Mouse (Mus musculus) limb, embryonic 13.5 days (tissue): ENCODE measurements around the gene Slc10a6. TPM values are rescaled to one million over a fixed set of nuclear protein-coding genes. Genes with fewer than 3 reads are reported as not detected.

Source experiments
- ATAC-seq: fragments of 200-750 bp; cut with Nextera tagmentation; 2 replicates; pipeline ENCODE4 v1.8.0; 2017; ENCODE audit warnings: low read depth, moderate number of reproducible peaks, moderate TSS enrichment; ENCODE audit not compliant: low FRiP score
- H3K27ac ChIP-seq: fragments of 300-500 bp; sonication (generic); 2 replicates; pipeline ENCODE4 v1.5.1; 2015; ENCODE audit warnings: inconsistent platforms, mild to moderate bottlenecking, moderate library complexity
- H3K27me3 ChIP-seq: fragments of 300-500 bp; sonication (generic); 2 replicates; pipeline ENCODE4 v1.6.1; 2015; ENCODE audit warnings: mild to moderate bottlenecking, inconsistent platforms
- H3K36me3 ChIP-seq: fragments of 300-500 bp; sonication (generic); 2 replicates; pipeline ENCODE4 v1.6.1; 2015; ENCODE audit warnings: inconsistent platforms, mild to moderate bottlenecking, moderate library complexity
- H3K4me1 ChIP-seq: fragments of 300-500 bp; sonication (generic); 2 replicates; pipeline ENCODE4 v1.6.1; 2015; ENCODE audit warnings: inconsistent platforms
- H3K4me2 ChIP-seq: fragments of 300-500 bp; sonication (generic); replicated peaks from 2 replicates; pipeline ENCODE4 v1.6.1; 2015; ENCODE audit warnings: inconsistent platforms, mild to moderate bottlenecking, moderate library complexity
- H3K4me3 ChIP-seq: fragments of 300-500 bp; sonication (generic); 2 replicates; pipeline ENCODE4 v1.5.1; 2015; ENCODE audit warnings: moderate library complexity, mild to moderate bottlenecking, inconsistent platforms
- H3K9ac ChIP-seq: fragments of 300-500 bp; sonication (generic); 2 replicates; pipeline ENCODE4 v1.6.1; 2015; ENCODE audit warnings: mild to moderate bottlenecking, inconsistent platforms
- H3K9me3 ChIP-seq: fragments of 300-500 bp; sonication (generic); 2 replicates; pipeline ENCODE4 v1.6.1; 2016; ENCODE audit warnings: inconsistent platforms
- WGBS: fragments of 180-500 bp; shearing (Covaris S2); methylation state at CpG from one replicate; pipeline ENCODE4 v1.1.7; 2015; 5-methylcytosine and 5-hydroxymethylcytosine counted together
- polyA plus RNA-seq: library from polyadenylated mRNA; unstranded; fragments of >200 nt; fragmentation: Nextera tagmentation; extraction: Ambion mirVana; gene quantifications from 2 replicates; pipeline ENCODE4 v1.2.1, GENCODE M21; 2015

Gene Slc10a6
- polyA plus RNA-seq, 1 experiment from 2014 or later = not detected

DNA sequence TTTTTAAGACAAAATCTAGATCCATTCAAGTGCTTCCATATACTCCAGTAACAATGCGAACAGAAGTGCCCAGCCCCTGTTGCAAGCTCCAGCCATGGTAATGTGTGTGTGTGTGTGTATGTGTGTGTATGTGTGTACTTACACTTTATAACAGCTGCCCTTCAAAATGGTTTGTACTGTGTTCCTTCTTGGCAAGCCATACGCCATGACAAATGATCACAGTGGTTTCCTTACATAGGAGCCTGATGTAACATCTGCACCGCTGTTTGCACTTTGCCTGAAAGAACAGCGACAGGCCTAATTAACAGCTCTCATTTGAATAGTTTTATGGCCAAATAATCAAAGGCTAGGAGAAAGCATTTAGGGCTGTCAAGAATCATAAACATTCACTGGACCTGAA, 25.6 kb upstream of the Slc10a6 start:
- no peak for ATAC-seq
- no peak overlapping the region for H3K9ac ChIP-seq
- H3K4me1 ChIP-seq = no peaks in the 10 kb centered on the region
- H3K27ac ChIP-seq = no peak overlapping the region
- no peaks in the 10 kb centered on the region for H3K36me3 ChIP-seq
- H3K9me3 ChIP-seq = 0 out of 2 replicates have a peak, but pooled peaks cover 2% of the 10 kb centered on the region
- H3K4me3 ChIP-seq = peak overlapping the region; percentile 59
- WGBS = 50% methylated on average over 4 of the region's 4 CpGs
- peaks cover 16% of the 10 kb centered on the region; the same call in 1 of the 2 replicates for H3K27me3 ChIP-seq
- peak overlapping the region; percentile 99 for H3K4me2 ChIP-seq

GRCm38 (mm10) chr5:103654225-103654624, 25.0 kb upstream of the Slc10a6 start:
- 25% methylated on average over 6 of the region's 6 CpGs for WGBS
- no peak for ATAC-seq
- no peaks in the 10 kb centered on the region for H3K4me1 ChIP-seq

GRCm38 (mm10) chr5:103647320-103647719, 18.1 kb upstream of the Slc10a6 start:
- no peak overlapping the region for H3K27ac ChIP-seq
- H3K9me3 ChIP-seq = 0 out of 2 replicates have a peak, but pooled peaks cover 2% of the 10 kb centered on the region
- no peaks in the 10 kb centered on the region for H3K36me3 ChIP-seq
- 83% methylated on average over 3 of the region's 3 CpGs for WGBS
- H3K4me1 ChIP-seq = no peaks in the 10 kb centered on the region
- H3K4me2 ChIP-seq = no peak overlapping the region
- no peak overlapping the region for H3K9ac ChIP-seq
- no peaks in the 10 kb centered on the region for H3K27me3 ChIP-seq
- H3K4me3 ChIP-seq = no peak overlapping the region
- no peak for ATAC-seq

More at GRCm38 (mm10) chr5:103654225-103654624, 25.0 kb upstream of the Slc10a6 start:
- Histone ChIP-seq H3K27me3 (peaks cover 16% of the 10 kb centered on the region; the same call in 1 of the 2 replicates), H3K27ac (no peak overlapping the region), H3K4me3 (no peak overlapping the region), H3K36me3 (no peaks in the 10 kb centered on the region), H3K4me2 (no peak overlapping the region), H3K9ac (no peak overlapping the region), H3K9me3 (0 out of 2 replicates have a peak, but pooled peaks cover 2% of the 10 kb centered on the region)

GRCm38 (mm10) chr5:103644167-103644566, 15.0 kb upstream of the Slc10a6 start:
- Histone ChIP-seq H3K27me3 (no peaks in the 10 kb centered on the region), H3K9ac (no peak overlapping the region), H3K9me3 (no peaks in the 10 kb centered on the region), H3K4me3 (no peak overlapping the region), H3K4me1 (no peaks in the 10 kb centered on the region), H3K27ac (no peak overlapping the region), H3K4me2 (no peak overlapping the region), H3K36me3 (no peaks in the 10 kb centered on the region)
- 95% methylated on average over 1 of the region's 1 CpGs for WGBS
- ATAC-seq = no peak

- Histone ChIP-seq H3K4me3 (no peak overlapping the region), H3K9me3 (no peaks in the 10 kb centered on the region), H3K4me2 (no peak overlapping the region), H3K27me3 (no peaks in the 10 kb centered on the region), H3K36me3 (no peaks in the 10 kb centered on the region), H3K27ac (no peak overlapping the region), H3K4me1 (no peaks in the 10 kb centered on the region), H3K9ac (no peak overlapping the region)
- ATAC-seq = no peak
- WGBS = 81% methylated on average over 2 of the region's 2 CpGs
These were observed 8.0 kb upstream of the Slc10a6 start for GRCm38 (mm10) chr5:103637162-103637561.

DNA sequence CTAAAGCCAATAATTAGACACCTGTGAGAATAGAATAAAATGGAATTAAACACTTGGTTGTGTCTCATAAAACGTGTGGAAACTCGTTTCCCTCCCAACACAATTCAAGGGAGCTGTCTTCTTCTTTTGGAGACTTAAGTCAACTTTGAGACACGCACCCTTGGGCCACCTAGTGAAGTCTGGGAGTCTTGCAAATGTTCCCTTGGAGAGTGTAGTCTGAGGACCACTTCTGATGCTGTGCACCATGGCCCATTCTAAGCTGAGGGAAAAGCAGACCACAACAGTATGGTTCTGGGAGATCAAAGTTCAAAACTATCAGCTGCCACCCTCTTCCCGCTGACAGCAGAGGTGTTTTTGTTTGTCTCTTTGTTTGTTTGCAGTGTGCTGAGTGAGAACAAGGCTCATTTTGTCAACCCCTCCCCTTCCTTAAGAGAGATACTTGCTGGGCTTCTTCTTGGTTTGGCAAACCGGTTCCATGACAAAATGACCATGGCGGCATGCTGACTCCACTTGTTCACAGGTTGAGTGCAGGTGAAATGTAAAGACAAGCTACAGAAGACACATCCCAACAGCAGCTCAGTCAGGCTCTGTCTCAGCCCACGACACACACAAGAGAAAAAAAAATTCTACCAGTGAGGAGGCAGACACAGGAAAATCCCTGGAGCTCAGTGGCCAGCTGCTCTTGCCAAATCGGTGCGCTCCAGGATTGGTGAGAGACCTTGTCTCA, 814 bp upstream of the Slc10a6 start:
- H3K4me3 ChIP-seq = no peak overlapping the region
- no peak overlapping the region for H3K9ac ChIP-seq
- no peaks in the 10 kb centered on the region; the same call in 1 of the 2 replicates for H3K27me3 ChIP-seq
- H3K4me2 ChIP-seq = no peak overlapping the region
- H3K9me3 ChIP-seq = no peaks in the 10 kb centered on the region
- peaks cover 17% of the 10 kb centered on the region for H3K4me1 ChIP-seq
- no peaks in the 10 kb centered on the region for H3K36me3 ChIP-seq
- WGBS = 67% methylated on average over 9 of the region's 9 CpGs
- H3K27ac ChIP-seq = no peak overlapping the region
- no peak for ATAC-seq

DNA sequence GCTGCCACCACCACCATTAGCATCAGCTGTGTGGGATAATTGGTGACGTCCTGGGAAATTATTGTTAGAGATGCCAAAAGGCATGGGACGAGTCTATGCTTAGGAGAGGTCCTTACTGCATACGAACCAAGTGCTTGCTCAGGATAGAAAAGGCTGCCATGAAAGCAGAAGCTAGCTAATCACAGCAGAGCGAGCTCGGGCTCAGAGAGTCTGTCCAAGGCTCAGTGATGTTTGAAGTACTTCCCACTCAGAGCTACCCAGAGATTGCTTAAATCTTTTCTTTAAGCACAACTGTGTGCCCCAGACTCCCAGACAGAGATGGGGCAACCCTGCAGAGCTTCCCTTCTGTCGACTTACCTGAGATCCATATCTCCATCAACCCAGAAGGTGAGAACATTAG, 704 bp downstream of the Slc10a6 start:
- Histone ChIP-seq H3K4me3 (no peak overlapping the region), H3K9me3 (no peaks in the 10 kb centered on the region), H3K27me3 (no peaks in the 10 kb centered on the region; the same call in 1 of the 2 replicates), H3K9ac (no peak overlapping the region), H3K4me2 (no peak overlapping the region), H3K27ac (no peak overlapping the region), H3K36me3 (no peaks in the 10 kb centered on the region), H3K4me1 (peaks cover 17% of the 10 kb centered on the region)
- no peak for ATAC-seq
- WGBS = 78% methylated on average over 6 of the region's 6 CpGs

DNA sequence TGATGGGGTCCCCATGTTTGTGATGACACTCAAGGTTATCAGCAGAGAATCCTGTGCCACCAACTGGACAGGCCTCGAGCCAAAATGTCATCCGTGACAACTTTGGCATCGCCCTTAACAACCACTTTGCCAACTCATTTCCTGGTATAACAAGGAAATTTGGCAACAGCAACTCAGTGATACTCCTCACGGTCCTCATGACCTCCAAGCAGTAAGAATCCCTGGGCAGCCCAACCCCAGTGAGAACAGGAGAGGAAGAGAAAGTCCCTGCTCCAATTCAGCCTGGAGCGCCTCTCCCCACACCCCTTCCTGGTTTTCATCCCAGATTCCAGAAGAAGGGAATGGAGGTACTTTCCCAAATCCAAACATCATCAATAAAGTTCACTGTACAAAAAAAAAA, 4.4 kb downstream of the Slc10a6 start:
- H3K4me1 ChIP-seq = peaks cover 19% of the 10 kb centered on the region
- ATAC-seq = no peak
- H3K4me3 ChIP-seq = no peak overlapping the region
- 95% methylated on average over 5 of the region's 5 CpGs for WGBS
- no peaks in the 10 kb centered on the region; the same call in 1 of the 2 replicates for H3K27me3 ChIP-seq
- H3K36me3 ChIP-seq = no peaks in the 10 kb centered on the region
- H3K27ac ChIP-seq = no peak overlapping the region
- H3K9ac ChIP-seq = no peak overlapping the region
- H3K9me3 ChIP-seq = no peaks in the 10 kb centered on the region
- no peak overlapping the region for H3K4me2 ChIP-seq

DNA sequence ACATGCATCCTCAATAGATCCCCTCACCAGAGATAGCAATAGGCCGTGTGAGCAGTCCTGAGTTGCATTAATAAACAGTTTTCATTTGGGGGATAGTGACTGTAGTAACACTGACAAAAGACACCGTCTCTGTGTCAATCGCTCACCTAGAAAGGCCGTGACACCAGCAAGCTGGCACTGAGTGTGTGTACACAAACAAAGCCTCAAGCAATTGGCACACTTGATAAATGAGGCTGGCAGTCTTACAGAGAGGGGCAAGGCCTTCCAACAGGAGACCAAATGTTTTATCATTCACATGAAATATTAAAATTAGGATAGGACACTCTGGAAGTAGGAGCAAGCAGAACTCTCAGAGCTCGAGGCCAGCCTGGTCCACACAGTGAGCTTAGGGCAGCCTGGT, 6.9 kb downstream of the Slc10a6 start:
- H3K27ac ChIP-seq = no peak overlapping the region
- no peak overlapping the region for H3K4me2 ChIP-seq
- 93% methylated on average over 5 of the region's 5 CpGs for WGBS

GRCm38 (mm10) chr5:103620301-103620973, 8.8 kb downstream of the Slc10a6 start:
- H3K4me3 ChIP-seq = no peak overlapping the region
- peak overlapping the region; percentile 39; the same call in 1 of the 2 replicates for H3K27ac ChIP-seq
- 65% methylated on average over 12 of the region's 12 CpGs for WGBS
- peaks cover 7% of the 10 kb centered on the region for H3K4me1 ChIP-seq
- H3K9me3 ChIP-seq = no peaks in the 10 kb centered on the region
- H3K36me3 ChIP-seq = no peaks in the 10 kb centered on the region
- H3K9ac ChIP-seq = no peak overlapping the region
- H3K4me2 ChIP-seq = no peak overlapping the region
- no peaks in the 10 kb centered on the region for H3K27me3 ChIP-seq
- ATAC-seq = no peak

More for the DNA sequence above, 6.9 kb downstream of the Slc10a6 start:
- Histone ChIP-seq H3K9ac (no peak overlapping the region), H3K9me3 (no peaks in the 10 kb centered on the region), H3K4me1 (peaks cover 7% of the 10 kb centered on the region), H3K27me3 (no peaks in the 10 kb centered on the region), H3K4me3 (no peak overlapping the region), H3K36me3 (no peaks in the 10 kb centered on the region)
- no peak for ATAC-seq

DNA sequence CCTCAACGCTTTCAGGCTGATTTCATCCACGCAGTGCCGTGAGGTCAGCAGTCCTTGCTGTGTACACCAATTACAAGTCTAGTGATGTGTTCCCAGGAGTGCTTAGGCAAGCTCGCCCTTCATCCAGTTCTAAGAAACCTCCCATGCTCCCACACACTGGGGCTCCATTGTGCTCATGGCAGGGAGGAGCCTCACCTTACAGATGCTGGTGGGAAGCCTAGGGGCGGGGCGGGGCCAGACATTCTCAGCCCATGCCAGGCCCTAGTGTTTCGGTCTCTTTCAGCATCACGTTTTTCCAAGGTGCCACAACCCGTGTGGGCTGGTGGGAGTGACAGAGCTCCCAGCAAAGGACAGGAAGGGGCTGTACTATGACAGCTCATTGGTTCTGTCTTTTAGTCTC, 12.0 kb downstream of the Slc10a6 start:
- no peak overlapping the region for H3K4me2 ChIP-seq
- no peaks in the 10 kb centered on the region for H3K9me3 ChIP-seq
- H3K27ac ChIP-seq = no peak overlapping the region
- H3K36me3 ChIP-seq = no peaks in the 10 kb centered on the region
- no peak overlapping the region for H3K9ac ChIP-seq
- peaks cover 7% of the 10 kb centered on the region for H3K4me1 ChIP-seq
- 70% methylated on average over 9 of the region's 9 CpGs for WGBS
- H3K4me3 ChIP-seq = no peak overlapping the region
- ATAC-seq = no peak
- no peaks in the 10 kb centered on the region for H3K27me3 ChIP-seq

DNA sequence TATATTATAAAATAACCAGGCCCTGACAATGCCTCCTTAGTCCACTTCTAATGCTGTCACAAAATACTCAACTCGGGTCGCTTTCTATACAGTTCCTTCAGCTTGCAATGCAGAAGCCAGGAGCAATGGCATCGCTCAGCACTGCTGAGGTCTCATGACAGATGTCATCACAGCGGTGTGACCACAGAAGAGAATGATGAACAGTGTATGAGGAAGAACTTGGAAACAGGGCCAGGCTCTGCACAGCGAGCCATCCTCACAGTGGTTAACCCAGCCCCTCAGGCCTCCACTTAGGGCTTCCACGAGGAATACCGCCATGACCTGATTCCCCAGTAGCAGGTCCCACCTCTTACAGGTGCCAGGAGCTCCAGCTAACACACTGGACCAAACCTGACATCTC, 14.8 kb downstream of the Slc10a6 start:
- 88% methylated on average over 7 of the region's 7 CpGs for WGBS
- Histone ChIP-seq H3K4me2 (no peak overlapping the region), H3K36me3 (no peaks in the 10 kb centered on the region), H3K9me3 (no peaks in the 10 kb centered on the region), H3K27me3 (no peaks in the 10 kb centered on the region), H3K4me3 (no peak overlapping the region), H3K4me1 (no peaks in the 10 kb centered on the region), H3K27ac (no peak overlapping the region), H3K9ac (no peak overlapping the region)
- ATAC-seq = no peak
